In the genomic region with DNA sequence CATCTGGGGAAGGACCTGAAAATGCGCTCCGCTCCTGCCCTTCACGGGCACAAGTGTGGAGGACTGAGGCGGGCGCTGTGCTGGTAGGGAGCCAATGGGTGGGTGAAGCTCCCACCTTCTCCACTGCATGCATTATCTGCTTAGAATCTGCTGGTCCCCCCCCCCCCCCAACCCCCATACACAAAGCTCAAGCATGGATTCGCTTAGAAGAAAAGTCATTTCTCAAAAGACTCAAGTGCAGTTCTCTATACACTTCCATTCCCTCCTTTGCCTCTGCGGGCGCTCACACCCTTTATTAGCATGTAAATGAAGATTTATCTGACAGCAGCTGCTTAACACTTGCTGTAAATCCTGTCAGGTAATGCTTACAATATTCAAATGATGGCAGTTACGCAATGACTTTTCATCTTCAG, we compare ENCODE assay signal across 10 mouse cellular contexts.
DNase-seq lines count a peak whose midpoint lies in the region; ATAC-seq lines count a peak whose summit lies in the region.
"Had no signal": no experiment of that assay in that cellular context is flagged by ENCODE, and none has a peak within 500 bp of the region (broad histone marks: within the 10 kb centered on the region; RNA-seq: fewer than 3 reads in every experiment).

No protein-coding gene starts in this region.

- no peaks in the 10 kb centered on the region for H3K9me3 ChIP-seq in heart, embryonic 15.5 days (replicated peaks)
- H3K9me3 ChIP-seq in forebrain, embryonic 13.5 days (replicated peaks) = peaks cover 6% of the 10 kb centered on the region; the same call in 1 of the 2 replicates
- H3K9me3 ChIP-seq in midbrain, embryonic 12.5 days = peaks cover 7% of the 10 kb centered on the region

- no peak for ATAC-seq in heart, embryonic 15.5 days (replicated peaks; ENCODE audit: insufficient number of reproducible peaks, insufficient read depth, low FRiP score, low read depth)
- peak; percentile 79 for ATAC-seq in forebrain, embryonic 13.5 days
- peak; percentile 83 for ATAC-seq in midbrain, embryonic 12.5 days (ENCODE audit: low FRiP score, low read depth)
- no peak for ATAC-seq in cerebellum, adult (ENCODE audit: insufficient number of reproducible peaks, low FRiP score, low TSS enrichment)

- no peaks in the 10 kb centered on the region for H3K36me3 ChIP-seq in heart, embryonic 15.5 days
- no peaks in the 10 kb centered on the region for H3K36me3 ChIP-seq in forebrain, embryonic 13.5 days (ENCODE audit: poor library complexity, severe bottlenecking)
- H3K36me3 ChIP-seq in midbrain, embryonic 12.5 days = no peaks in the 10 kb centered on the region

- no peaks in the 10 kb centered on the region for H3K27me3 ChIP-seq in heart, embryonic 15.5 days
- no peaks in the 10 kb centered on the region for H3K27me3 ChIP-seq in forebrain, embryonic 13.5 days
- H3K27me3 ChIP-seq in midbrain, embryonic 12.5 days = no peaks in the 10 kb centered on the region

- H3K4me2 ChIP-seq in heart, embryonic 15.5 days = peak overlapping the region; percentile 41
- H3K4me2 ChIP-seq in forebrain, embryonic 13.5 days = peak overlapping the region; percentile 20
- peak overlapping the region; percentile 45 for H3K4me2 ChIP-seq in midbrain, embryonic 12.5 days (replicated peaks)

- H3K4me3 ChIP-seq in heart, embryonic 15.5 days = 0 out of 2 replicates have a peak overlapping the region, but pooled peaks have one; percentile 6
- no peak overlapping the region for H3K4me3 ChIP-seq in forebrain, embryonic 13.5 days
- H3K4me3 ChIP-seq in midbrain, embryonic 12.5 days = peak overlapping the region; percentile 16; the same call in 1 of the 2 replicates
- H3K4me3 ChIP-seq: erythroblast, embryonic 14.5 days had no signal

- no peak overlapping the region for H3K27ac ChIP-seq in heart, embryonic 15.5 days
- no peak overlapping the region for H3K27ac ChIP-seq in forebrain, embryonic 13.5 days
- H3K27ac ChIP-seq in midbrain, embryonic 12.5 days (replicated peaks) = no peak overlapping the region

- H3K9ac ChIP-seq in heart, embryonic 15.5 days = no peak overlapping the region
- H3K9ac ChIP-seq in forebrain, embryonic 13.5 days = no peak overlapping the region
- no peak overlapping the region for H3K9ac ChIP-seq in midbrain, embryonic 12.5 days (replicated peaks)

- 21% methylated on average over 9 of the region's 9 CpGs for WGBS in heart, embryonic 15.5 days
- WGBS in forebrain, embryonic 13.5 days = 29% methylated on average over 9 of the region's 9 CpGs
- WGBS in midbrain, embryonic 12.5 days = 11% methylated on average over 9 of the region's 9 CpGs

- DNase-seq in heart, adult 9 months (ENCODE audit: low spot score in 2 of 2) = no peak
- peak; percentile 14 for DNase-seq in WW6 (ENCODE audit: low read depth, low spot score)
- no peak for DNase-seq in urinary bladder, postnatal 14 days (ENCODE audit: low spot score)
- no peak for DNase-seq in retina, postnatal 1 day
- DNase-seq: cerebellum, adult 2 months had no signal

- no peaks in the 10 kb centered on the region for H3K4me1 ChIP-seq in heart, embryonic 15.5 days (replicated peaks)
- peaks cover 10% of the 10 kb centered on the region; the same call in 1 of the 2 replicates for H3K4me1 ChIP-seq in forebrain, embryonic 13.5 days
- peaks cover 6% of the 10 kb centered on the region; the same call in 1 of the 2 replicates for H3K4me1 ChIP-seq in midbrain, embryonic 12.5 days

Comparison
In these comparisons a context has a peak if more than half of its experiments do, and no peak if none do; other contexts are left out.
1. ATAC-seq: peak in forebrain, embryonic 13.5 days (single experiment) and midbrain, embryonic 12.5 days (single experiment); none in heart, embryonic 15.5 days (single experiment) and cerebellum, adult (single experiment).
2. Peak in every context shown above with its lines, with median percentiles within 50 percentile points of each other: H3K4me2 ChIP-seq.